Comparison of ENCODE assay signal across 12 mouse cellular contexts in genomic region chr10:127264971-127265370, GRCm38 (mm10). TPM values are rescaled to one million over a fixed set of nuclear protein-coding genes. Genes with fewer than 3 reads are reported as not detected.
DNase-seq lines count a peak whose midpoint lies in the region.
"Had no signal": no experiment of that assay in that cellular context is flagged by ENCODE, and none has a peak within 500 bp of the region (broad histone marks: within the 10 kb centered on the region; RNA-seq: fewer than 3 reads in every experiment).

No protein-coding gene starts in this region.

- intact Hi-C loops in gastrocnemius, postnatal 14 days (cut with DNase I; ENCODE audit: low total_unique reads): no loop called here

- DNase-seq in cerebellum, adult 9-10 months: peak; percentile 48
- no peak for DNase-seq in cerebellum, postnatal 14 days
- DNase-seq in ES-CJ7 (ENCODE audit: low read depth, low spot score) (peak; percentile 58), R1 (ENCODE audit: low read depth, low spot score) (peak; percentile 74)
- peak; percentile 26 for DNase-seq in retina, embryonic 14.5 days (ENCODE audit: low spot score)
- DNase-seq in kidney, postnatal 4 days: no peak
- no peak for DNase-seq in layer of hippocampus, adult 9-10 months (ENCODE audit: low spot score)
- DNase-seq in gastrocnemius, postnatal 14 days: no peak
- DNase-seq: adrenal gland, adult 2 months; adrenal gland, postnatal 25 days; cerebellum, adult 11 months; cerebellum, adult 8-10 months had no signal

RNA-seq across cellular contexts. Expression of gene Dctn2, which starts 1.2 kb away (rescaled TPM):
- total RNA-seq in gastrocnemius, postnatal 14 days (2021): 100 to 1,000 TPM in 1 of 2 experiments, 10 to 100 TPM in 1; 99.8 to 103 TPM

RNA-seq across cellular contexts. Expression of gene Kif5a, which starts 1.8 kb away (rescaled TPM):
- total RNA-seq in gastrocnemius, postnatal 14 days (2021): under 1 TPM; 0.45 to 0.53 TPM

RNA-seq across cellular contexts. Expression of gene Mbd6, which starts 23.8 kb away (rescaled TPM):
- total RNA-seq in gastrocnemius, postnatal 14 days (2021): 10 to 100 TPM; 16.1 to 17.1 TPM

RNA-seq across cellular contexts. Expression of gene Mars, which starts 46.6 kb away (rescaled TPM):
- 10 to 100 TPM; 50.3 to 56.0 TPM for total RNA-seq in gastrocnemius, postnatal 14 days (2021)

RNA-seq across cellular contexts. Expression of gene Pip4k2c, which starts 53.6 kb away (rescaled TPM):
- total RNA-seq in gastrocnemius, postnatal 14 days (2021): 1 to 10 TPM; 6.3 to 7.6 TPM

Comparison
In these comparisons a context has a peak if more than half of its experiments do, and no peak if none do; other contexts are left out.
1. DNase-seq: peak in cerebellum, adult 9-10 months (single experiment), ES-CJ7 (single experiment), R1 (single experiment) and retina, embryonic 14.5 days (single experiment); none in cerebellum, postnatal 14 days (0 of 2), kidney, postnatal 4 days (0 of 2), layer of hippocampus, adult 9-10 months (single experiment) and gastrocnemius, postnatal 14 days (single experiment).